Comparison of ENCODE assay signal across 16 mouse cellular contexts in genomic region chr9:121395812-121396211, GRCm38 (mm10).
A peak's percentile ranks its signal among the peaks of the same experiment; 100 is the strongest.
DNase-seq lines count a peak whose midpoint lies in the region; ATAC-seq and TF ChIP-seq lines count a peak whose summit lies in the region.
"Had no signal": no experiment of that assay in that cellular context is flagged by ENCODE, and none has a peak within 500 bp of the region (broad histone marks: within the 10 kb centered on the region; RNA-seq: fewer than 3 reads in every experiment).

No protein-coding gene starts in this region.

- H3K9ac ChIP-seq in lung, postnatal 0 days (replicated peaks; ENCODE audit: low read depth) = no peak overlapping the region

- TF ChIP-seq CTCF in lung, postnatal 0 days (IDR thresholded peaks at IDR 0.05) = no peak
- TF ChIP-seq CTCF in lung, adult 2 months (IDR thresholded peaks at IDR 0.05; ENCODE audit: insufficient read depth, low read length) = no peak
- no peak for TF ChIP-seq CTCF in small intestine, adult 2 months (IDR thresholded peaks at IDR 0.05; ENCODE audit: extremely low read depth, insufficient read length, insufficient replicate concordance, low read depth, low read length)

- peak; percentile 50 for ATAC-seq in lung, postnatal 0 days
- ATAC-seq in cerebellum, adult (ENCODE audit: insufficient number of reproducible peaks, low FRiP score, low TSS enrichment) = no peak
- ATAC-seq: inflammation-experienced regulatory T-cells, adult 6 months; midbrain, embryonic 16.5 days had no signal

- TF ChIP-seq POLR2A in lung, adult 2 months (IDR thresholded peaks at IDR 0.05; ENCODE audit: borderline replicate concordance, extremely low read depth, low read depth, low read length) = no peak
- no peak for TF ChIP-seq POLR2A in small intestine, adult 2 months (IDR thresholded peaks at IDR 0.05; ENCODE audit: low read depth, low read length)

- H3K9me3 ChIP-seq in lung, postnatal 0 days (ENCODE audit: low read length) = no peaks in the 10 kb centered on the region
- H3K9me3 ChIP-seq: limb, embryonic 10.5 days had no signal

- no peaks in the 10 kb centered on the region for H3K27me3 ChIP-seq in lung, postnatal 0 days (replicated peaks; ENCODE audit: insufficient read depth, low read length)
- no peaks in the 10 kb centered on the region for H3K27me3 ChIP-seq in small intestine, adult 2 months (ENCODE audit: control insufficient read depth, insufficient read depth, low read length)

- DNase-seq in adrenal gland, adult 8-10 months = peak; percentile 42
- no peak for DNase-seq in adrenal gland, postnatal 25 days
- no peak for DNase-seq in lung, postnatal 0 days (ENCODE audit: low spot score)
- DNase-seq in lung, adult 2 months = no peak
- DNase-seq in NIH3T3 (ENCODE audit: low read depth) = peak; percentile 63
- no peak for DNase-seq in spleen, postnatal 10 days (ENCODE audit: low spot score in 2 of 2)
- DNase-seq: cerebellum, adult 11 months; gastrocnemius, postnatal 14 days; right cerebral cortex, adult 18-20 months had no signal

- H3K4me3 ChIP-seq in lung, postnatal 0 days (ENCODE audit: low read depth, low read length) = no peak overlapping the region
- no peak overlapping the region for H3K4me3 ChIP-seq in lung, adult 2 months (replicated peaks; ENCODE audit: extremely low read depth, low read depth, low read length)
- H3K4me3 ChIP-seq in small intestine, adult 2 months (ENCODE audit: low read depth, low read length) = no peak overlapping the region
- H3K4me3 ChIP-seq: erythroblast, embryonic 14.5 days; limb, embryonic 10.5 days had no signal

- H3K4me2 ChIP-seq in lung, postnatal 0 days (replicated peaks; ENCODE audit: low read depth, low read length) = no peak overlapping the region
- H3K4me2 ChIP-seq: liver, embryonic 11.5 days had no signal

- TF ChIP-seq EP300 in lung, postnatal 0 days (IDR thresholded peaks at IDR 0.05) = no peak; the same call in 1 of the 2 replicates

- no peak overlapping the region for H3K27ac ChIP-seq in lung, postnatal 0 days (ENCODE audit: low read length)
- peak overlapping the region; percentile 57 for H3K27ac ChIP-seq in small intestine, adult 2 months (ENCODE audit: insufficient read depth, low read depth, low read length)
- H3K27ac ChIP-seq: limb, embryonic 10.5 days had no signal

- H3K36me3 ChIP-seq in lung, postnatal 0 days (ENCODE audit: insufficient read depth, low read length) = no peaks in the 10 kb centered on the region
- peaks cover 21% of the 10 kb centered on the region for H3K36me3 ChIP-seq in small intestine, adult 2 months (ENCODE audit: control insufficient read depth, insufficient read depth, low read length)

- whole genome bisulfite sequencing in lung, postnatal 0 days = 89% methylated on average over 5 of the region's 5 CpGs
- WGBS in lung, adult 2 months = 70% methylated on average over 5 of the region's 5 CpGs
- WGBS in small intestine, adult 2 months = 77% methylated on average over 5 of the region's 5 CpGs

- peaks cover 6% of the 10 kb centered on the region for H3K4me1 ChIP-seq in lung, postnatal 0 days (ENCODE audit: insufficient read depth, low read depth, low read length)
- H3K4me1 ChIP-seq in lung, adult 2 months (ENCODE audit: control insufficient read depth, insufficient read depth, low read length) = peaks cover 11% of the 10 kb centered on the region
- peaks cover 30% of the 10 kb centered on the region for H3K4me1 ChIP-seq in small intestine, adult 2 months (ENCODE audit: control insufficient read depth, insufficient read depth, insufficient read length, low read length)

Comparison
In these comparisons a context has a peak if more than half of its experiments do, and no peak if none do; other contexts are left out.
1. DNase-seq: peak in adrenal gland, adult 8-10 months (single experiment) and NIH3T3 (single experiment); none in adrenal gland, postnatal 25 days (single experiment), lung, postnatal 0 days (single experiment), lung, adult 2 months (single experiment) and spleen, postnatal 10 days (0 of 2).